Mouse (Mus musculus) stomach, postnatal 0 days (tissue): ENCODE measurements at regions not wholly inside any gene's neighbourhood (a gene's known extent, or its start where the extent isn't known, plus 50 kb on each side); places are given as distances from the start of the nearest gene placed in this dataset.

ENCODE experiments used
- ATAC-seq: fragments of 200-750 bp; cut with Nextera tagmentation; 2 replicates; pipeline ENCODE4 v1.8.0; 2017; ENCODE audit not compliant: low FRiP score, low TSS enrichment
- DNase-seq: peaks from one replicate; pipeline ENCODE4 v3.0.0-alpha.2; 2016; ENCODE audit warnings: low spot score
- H3K27ac ChIP-seq: fragments of 300-500 bp; sonication (generic); replicated peaks from 2 replicates; pipeline ENCODE4 v1.5.1; 2014; ENCODE audit warnings: mild to moderate bottlenecking, control low read depth
- H3K27me3 ChIP-seq: fragments of 300-500 bp; sonication (generic); 2 replicates; pipeline ENCODE4 v1.6.1; 2014; ENCODE audit warnings: low read length; ENCODE audit not compliant: control insufficient read depth, insufficient read depth
- H3K36me3 ChIP-seq: fragments of 300-500 bp; sonication (generic); 2 replicates; pipeline ENCODE4 v1.6.1; 2014; ENCODE audit warnings: low read length, mixed read lengths; ENCODE audit not compliant: control insufficient read depth, insufficient read depth
- H3K4me1 ChIP-seq: fragments of 300-500 bp; sonication (generic); replicated peaks from 2 replicates; pipeline ENCODE4 v1.6.1; 2014; ENCODE audit warnings: antibody characterized with exemption; ENCODE audit not compliant: control insufficient read depth, insufficient read depth
- H3K4me2 ChIP-seq: fragments of 300-500 bp; sonication (generic); replicated peaks from 2 replicates; pipeline ENCODE4 v1.6.1; 2014; ENCODE audit warnings: low read depth, mild to moderate bottlenecking, control low read depth, moderate library complexity
- H3K4me3 ChIP-seq: fragments of 300-500 bp; sonication (generic); 2 replicates; pipeline ENCODE4 v1.5.1; 2014; ENCODE audit warnings: low read depth, low read length, control low read depth
- H3K9ac ChIP-seq: fragments of 300-500 bp; sonication (generic); 2 replicates; pipeline ENCODE4 v1.6.1; 2014; ENCODE audit warnings: mild to moderate bottlenecking, low read length, control low read depth, mixed read lengths
- H3K9me3 ChIP-seq: fragments of 300-500 bp; sonication (generic); 2 replicates; pipeline ENCODE4 v1.6.1; 2016; ENCODE audit warnings: low read length; ENCODE audit not compliant: control insufficient read depth
- CTCF ChIP-seq: IDR thresholded peaks from 2 replicates; pipeline ENCODE4 v1.5.1; 2016; ENCODE audit warnings: antibody characterized with exemption, low read depth, mild to moderate bottlenecking, moderate library complexity
- EP300 ChIP-seq: optimal IDR thresholded peaks from 2 replicates; pipeline ENCODE3; 2016; ENCODE audit warnings: antibody characterized with exemption
- WGBS: fragments of 180-500 bp; shearing (Covaris S2); extraction: QIAGEN DNeasy Blood & Tissue Kit; methylation state at CpG from one replicate; pipeline ENCODE4 v1.1.7; 2014; 5-methylcytosine and 5-hydroxymethylcytosine counted together

DNA sequence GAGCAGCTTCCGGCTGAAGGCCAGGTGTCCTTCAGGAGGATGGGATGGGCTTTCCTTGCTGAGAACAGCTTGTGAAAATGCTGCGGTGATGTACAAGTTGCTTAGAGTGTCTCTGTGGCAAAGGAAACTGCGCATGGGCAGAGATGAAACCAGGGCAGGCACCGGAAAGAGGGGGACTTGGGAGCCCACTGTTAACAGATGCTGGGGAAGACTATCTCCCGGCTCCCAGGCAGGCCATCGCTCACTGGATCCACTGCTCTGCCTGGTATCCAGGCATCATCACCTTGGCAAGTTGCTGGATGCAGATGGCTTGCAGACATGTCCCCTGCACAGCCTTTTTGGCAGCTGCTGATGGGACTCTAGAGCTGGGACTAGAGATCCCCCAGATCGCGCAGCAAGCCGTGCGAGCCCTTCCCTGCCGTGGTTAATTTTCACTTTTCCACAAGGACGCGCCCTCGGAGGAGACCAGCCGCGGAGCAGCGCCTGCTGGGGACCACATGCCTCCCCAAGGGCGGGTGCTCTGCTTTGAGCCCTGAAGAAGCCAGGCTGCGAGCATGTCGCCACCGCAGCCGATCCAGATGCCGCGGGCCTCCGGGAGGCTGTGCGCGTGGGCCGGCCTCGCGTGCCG, 234.4 kb downstream of the Opa1 start:
- ATAC-seq (peak; percentile 35), DNase-seq (no peak)

DNA sequence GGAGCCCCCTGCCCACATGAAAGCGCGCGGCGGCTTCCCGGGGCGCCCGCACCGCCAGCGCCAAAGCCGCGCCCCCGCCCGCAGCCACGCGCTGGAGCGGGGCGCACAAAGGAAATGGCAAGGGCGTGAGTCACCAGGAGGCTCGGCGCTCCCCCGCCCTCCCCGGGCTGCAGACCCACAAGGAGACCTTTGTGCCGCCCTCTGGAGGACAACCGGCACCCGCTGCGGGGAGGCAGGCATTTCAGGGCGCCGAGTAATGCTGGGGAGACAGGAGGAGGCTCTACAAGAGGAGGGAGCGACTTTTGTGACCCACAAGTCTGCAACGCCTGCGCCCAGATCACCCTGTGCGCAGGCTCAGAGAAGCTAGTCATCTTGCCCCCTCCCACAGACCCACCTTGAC, 234.9 kb downstream of the Opa1 start:
- DNase-seq (peak; percentile 95), ATAC-seq (peak; percentile 91)
- Histone ChIP-seq H3K9ac (peak overlapping the region; percentile 76), H3K27me3 (no peaks in the 10 kb centered on the region), H3K4me3 (peak overlapping the region; percentile 55), H3K36me3 (no peaks in the 10 kb centered on the region), H3K27ac (peak overlapping the region; percentile 97), H3K4me2 (peak overlapping the region; percentile 99), H3K9me3 (no peaks in the 10 kb centered on the region), H3K4me1 (peaks cover 18% of the 10 kb centered on the region)
- WGBS, result 2% methylated on average over 30 of the region's 32 CpGs
- TF ChIP-seq EP300 (no peak), CTCF (peak; percentile 84)

More for the DNA sequence above, 234.4 kb downstream of the Opa1 start:
- Histone ChIP-seq H3K4me3 (peak overlapping the region; percentile 55), H3K4me1 (peaks cover 18% of the 10 kb centered on the region), H3K9me3 (no peaks in the 10 kb centered on the region), H3K27me3 (no peaks in the 10 kb centered on the region), H3K4me2 (peak overlapping the region; percentile 99), H3K36me3 (no peaks in the 10 kb centered on the region), H3K9ac (peak overlapping the region; percentile 76), H3K27ac (peak overlapping the region; percentile 97)
- TF ChIP-seq CTCF (no peak), EP300 (no peak)
- WGBS, result 1% methylated on average over 31 of the region's 31 CpGs

DNA sequence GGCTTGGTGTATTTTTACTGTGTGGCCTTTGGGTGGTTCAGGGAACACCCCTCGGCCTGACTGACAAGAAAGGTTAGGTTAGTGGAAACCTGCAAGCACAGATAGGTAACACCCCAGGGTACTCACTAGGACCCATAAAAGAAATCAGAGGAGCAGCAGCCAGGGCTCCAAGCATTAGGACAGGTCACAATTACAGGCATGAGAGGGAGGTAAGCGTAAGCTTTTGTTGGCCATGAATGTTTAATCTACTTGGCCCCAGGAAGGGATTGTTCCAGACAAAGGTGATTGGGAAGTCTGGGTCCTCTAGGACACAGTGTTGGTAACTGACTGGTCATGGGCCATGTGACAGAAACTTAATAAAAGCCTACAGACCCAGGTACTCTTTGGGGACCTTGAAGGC, 235.5 kb downstream of the Opa1 start:
- TF ChIP-seq CTCF, result no peak
- no peak for TF ChIP-seq EP300
- H3K27ac ChIP-seq, result peak overlapping the region; percentile 97
- no peak overlapping the region for H3K9ac ChIP-seq
- H3K4me1 ChIP-seq, result peaks cover 18% of the 10 kb centered on the region
- H3K9me3 ChIP-seq, result no peaks in the 10 kb centered on the region
- WGBS, result 68% methylated on average over 2 of the region's 2 CpGs
- H3K4me2 ChIP-seq, result peak overlapping the region; percentile 99; the same call in 1 of the 2 replicates
- no peaks in the 10 kb centered on the region for H3K27me3 ChIP-seq
- DNase-seq (no peak), ATAC-seq (no peak)
- no peaks in the 10 kb centered on the region for H3K36me3 ChIP-seq
- H3K4me3 ChIP-seq, result no peak overlapping the region

DNA sequence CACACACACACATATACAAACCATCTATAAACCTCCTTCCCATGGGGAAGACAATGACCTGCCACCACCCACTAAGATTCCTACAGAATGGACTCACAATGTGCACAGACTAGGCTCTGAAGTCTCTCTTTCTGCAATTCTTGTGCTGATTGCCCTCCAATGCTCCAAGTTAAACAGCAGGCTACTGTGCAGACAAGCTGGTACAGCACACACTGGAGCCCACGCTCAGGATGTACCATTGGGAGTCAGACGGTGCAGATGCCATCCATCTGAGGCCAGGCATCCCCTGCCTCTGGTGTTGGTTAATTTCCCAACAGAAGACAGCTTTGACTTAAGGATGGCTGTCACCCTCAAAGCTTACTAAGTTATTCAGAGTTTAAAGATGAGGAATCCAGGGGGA, 236.1 kb downstream of the Opa1 start:
- no peaks in the 10 kb centered on the region for H3K36me3 ChIP-seq
- DNase-seq, result no peak
- no peaks in the 10 kb centered on the region for H3K27me3 ChIP-seq
- H3K27ac ChIP-seq, result peak overlapping the region; percentile 97
- H3K4me3 ChIP-seq, result no peak overlapping the region
- H3K4me1 ChIP-seq, result peaks cover 18% of the 10 kb centered on the region
- H3K9ac ChIP-seq, result no peak overlapping the region; the same call in 1 of the 2 replicates
- H3K9me3 ChIP-seq, result no peaks in the 10 kb centered on the region
- WGBS, result 59% methylated on average over 2 of the region's 2 CpGs
- ATAC-seq, result no peak
- no peak for TF ChIP-seq CTCF
- TF ChIP-seq EP300, result no peak
- H3K4me2 ChIP-seq, result no peak overlapping the region

DNA sequence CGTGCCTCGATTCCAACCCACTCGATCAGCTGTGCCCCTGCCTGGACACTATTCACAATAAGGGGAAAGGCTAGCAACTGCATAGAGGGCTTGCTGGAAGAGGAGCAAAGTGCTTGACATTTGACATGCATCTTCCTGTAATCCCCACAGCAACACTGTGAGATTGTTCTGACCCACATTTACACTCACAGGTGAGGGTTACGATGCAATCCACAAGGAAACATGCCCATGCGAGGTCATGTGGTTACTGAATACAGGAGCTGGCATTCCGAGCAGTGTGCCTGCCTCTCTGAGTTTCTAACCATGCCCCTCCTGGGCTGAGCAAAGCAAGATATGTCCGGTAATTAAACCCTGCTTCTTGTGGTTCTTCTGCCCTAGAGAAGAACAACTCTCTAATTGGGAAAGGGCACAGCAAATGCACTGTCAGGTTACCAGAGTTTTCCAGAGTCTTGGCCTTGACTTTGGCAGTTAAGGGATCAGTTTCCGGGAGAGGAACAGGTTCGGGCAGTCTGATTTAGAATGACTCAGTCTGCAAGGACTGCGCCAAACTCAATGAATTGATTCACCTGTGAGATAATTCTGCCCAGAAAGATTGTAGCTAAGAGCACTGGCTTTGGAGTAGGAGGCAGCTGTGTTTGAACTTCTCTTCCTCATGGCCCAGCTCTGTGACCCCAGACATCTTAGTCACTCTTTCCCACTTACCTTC, 236.7 kb downstream of the Opa1 start:
- H3K4me2 ChIP-seq, result no peak overlapping the region
- peaks cover 18% of the 10 kb centered on the region for H3K4me1 ChIP-seq
- WGBS, result 64% methylated on average over 10 of the region's 10 CpGs
- H3K4me3 ChIP-seq, result no peak overlapping the region
- DNase-seq (peak; percentile 72), ATAC-seq (peak; percentile 53)
- TF ChIP-seq EP300 (peak; percentile 39), CTCF (no peak)
- no peaks in the 10 kb centered on the region for H3K9me3 ChIP-seq
- H3K36me3 ChIP-seq, result no peaks in the 10 kb centered on the region
- no peak overlapping the region; the same call in 1 of the 2 replicates for H3K9ac ChIP-seq
- H3K27me3 ChIP-seq, result no peaks in the 10 kb centered on the region
- H3K27ac ChIP-seq, result peak overlapping the region; percentile 97

DNA sequence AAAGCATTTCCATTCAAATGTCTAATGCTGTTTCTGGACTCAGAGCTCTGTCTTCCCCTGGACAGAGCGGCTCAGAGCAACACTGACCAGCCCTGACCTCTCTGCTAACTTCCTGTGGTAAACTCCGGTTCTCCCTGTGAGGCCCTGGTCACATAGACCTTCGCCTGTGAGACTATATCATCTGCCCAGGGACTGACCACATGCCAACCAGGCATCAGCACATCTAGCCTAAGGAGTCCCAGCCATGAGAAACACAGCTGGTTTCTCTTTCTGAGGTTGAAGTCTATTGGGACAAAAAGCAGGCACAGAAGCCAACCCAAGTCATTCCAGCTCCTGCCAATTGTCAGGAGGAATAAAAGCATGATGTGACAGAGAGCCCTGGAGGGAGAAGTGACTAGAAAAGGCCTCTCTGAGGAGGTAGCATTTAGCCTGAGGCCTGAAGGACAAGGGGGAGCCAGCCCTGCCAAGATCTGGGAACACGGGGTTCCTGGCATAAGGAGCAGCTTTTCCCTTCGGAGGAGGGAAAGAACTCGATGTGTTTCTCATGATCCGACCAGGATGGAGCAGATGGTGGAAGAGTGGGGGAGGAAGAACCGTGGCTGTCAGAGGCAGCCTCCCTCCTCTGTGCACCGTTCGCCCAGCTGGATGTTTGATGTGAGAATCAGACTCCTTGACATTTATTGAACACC, 237.7 kb downstream of the Opa1 start:
- Histone ChIP-seq H3K9me3 (no peaks in the 10 kb centered on the region), H3K9ac (0 out of 2 replicates have a peak overlapping the region, but pooled peaks have one; percentile 8), H3K36me3 (no peaks in the 10 kb centered on the region), H3K27ac (peak overlapping the region; percentile 97), H3K4me1 (peaks cover 18% of the 10 kb centered on the region), H3K4me3 (no peak overlapping the region), H3K27me3 (no peaks in the 10 kb centered on the region), H3K4me2 (no peak overlapping the region)
- DNase-seq (no peak), ATAC-seq (no peak)
- TF ChIP-seq EP300 (no peak), CTCF (no peak)
- WGBS, result 49% methylated on average over 10 of the region's 10 CpGs
